Comparison of ENCODE assay signal across 40 mouse cellular contexts in the genomic region with DNA sequence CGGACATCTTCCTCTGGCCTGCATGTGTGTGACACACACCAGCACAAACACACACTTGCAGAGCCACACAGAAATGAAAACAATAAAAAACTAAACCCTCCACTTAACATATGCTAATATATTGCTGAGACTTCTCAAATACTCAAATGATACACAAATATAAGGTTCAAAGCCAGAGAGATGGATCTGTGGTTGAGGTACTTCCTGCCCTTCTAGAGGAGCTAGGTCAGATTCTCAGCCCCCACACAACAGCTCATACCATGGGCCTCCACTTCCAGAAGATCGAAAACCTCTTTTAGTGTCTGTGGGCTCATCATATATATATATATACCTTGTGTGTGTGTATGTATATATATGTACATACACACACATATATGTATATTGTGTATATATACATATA. TPM values are rescaled to one million over a fixed set of nuclear protein-coding genes. Genes with fewer than 3 reads are reported as not detected.
"Had no signal": no experiment of that assay in that cellular context is flagged by ENCODE, and none has a peak within 500 bp of the region (broad histone marks: within the 10 kb centered on the region; RNA-seq: fewer than 3 reads in every experiment).

No protein-coding gene starts in this region.

- H3K36me3 ChIP-seq: heart, embryonic 10.5 days; heart, embryonic 12.5 days; hindbrain, embryonic 10.5 days; hindbrain, embryonic 12.5 days; kidney, embryonic 15.5 days; limb, embryonic 10.5 days; limb, embryonic 12.5 days; liver, embryonic 13.5 days; liver, embryonic 15.5 days had no signal

- ATAC-seq: hindbrain, embryonic 16.5 days; intestine, embryonic 16.5 days; liver, postnatal 0 days had no signal

- H3K9me3 ChIP-seq: heart, embryonic 10.5 days; heart, embryonic 12.5 days; hindbrain, embryonic 10.5 days; hindbrain, embryonic 12.5 days; kidney, embryonic 15.5 days; limb, embryonic 10.5 days; limb, embryonic 12.5 days; liver, embryonic 13.5 days; liver, embryonic 15.5 days had no signal

- H3K4me1 ChIP-seq: heart, embryonic 12.5 days; hindbrain, embryonic 10.5 days; hindbrain, embryonic 12.5 days; kidney, embryonic 15.5 days; limb, embryonic 10.5 days; limb, embryonic 12.5 days; liver, embryonic 13.5 days; liver, embryonic 15.5 days had no signal

- H3K27ac ChIP-seq: heart, adult 2 months; heart, embryonic 10.5 days; hindbrain, embryonic 10.5 days; hindbrain, embryonic 12.5 days; hindbrain, embryonic 14.5 days; kidney, embryonic 15.5 days; kidney, postnatal 0 days; layer of hippocampus, adult 2 months; left cerebral cortex, adult 2 months; limb, embryonic 10.5 days; limb, embryonic 12.5 days; liver, embryonic 13.5 days; liver, embryonic 15.5 days had no signal

- H3K9ac ChIP-seq: heart, embryonic 12.5 days; hindbrain, embryonic 12.5 days; hindbrain, embryonic 14.5 days; kidney, embryonic 15.5 days; limb, embryonic 12.5 days; liver, embryonic 13.5 days; liver, embryonic 15.5 days; liver, postnatal 0 days had no signal

- H3K4me3 ChIP-seq: heart, adult 2 months; heart, embryonic 10.5 days; heart, embryonic 12.5 days; hindbrain, embryonic 10.5 days; hindbrain, embryonic 12.5 days; kidney, embryonic 15.5 days; layer of hippocampus, adult 2 months; left cerebral cortex, adult 2 months; limb, embryonic 10.5 days; limb, embryonic 12.5 days; liver, embryonic 13.5 days; liver, embryonic 15.5 days had no signal

- H3K4me2 ChIP-seq: heart, embryonic 12.5 days; hindbrain, embryonic 12.5 days; hindbrain, embryonic 14.5 days; kidney, embryonic 15.5 days; limb, embryonic 12.5 days; liver, embryonic 11.5 days; liver, embryonic 13.5 days; liver, embryonic 15.5 days had no signal

- DNase-seq: gastrocnemius, postnatal 25 days; heart, adult 2 months; heart, postnatal 10 days; heart, postnatal 4 days; kidney, adult 11 months; kidney, adult 2 months; kidney, adult 9 months; kidney, postnatal 14 days; kidney, postnatal 36 days; liver; liver, embryonic 13.5 days; liver, postnatal 0 days had no signal

- H3K27me3 ChIP-seq: heart, embryonic 12.5 days; hindbrain, embryonic 12.5 days; kidney, embryonic 15.5 days; limb, embryonic 12.5 days; liver, embryonic 13.5 days; liver, embryonic 15.5 days had no signal

RNA-seq across cellular contexts. Expression of a gene that starts 5.4 kb away (rescaled TPM):
- total RNA-seq: gastrocnemius, adult 18-20 months; gastrocnemius, adult 8-10 months; gastrocnemius, postnatal 25 days; gastrocnemius, postnatal 4 days; granulocyte monocyte progenitor cell, adult 5-6 weeks; heart, adult 2 months; heart, postnatal 10 days; heart, postnatal 25 days; heart, postnatal 4 days; layer of hippocampus, adult 2 months; layer of hippocampus, postnatal 10 days; layer of hippocampus, postnatal 25 days; left cerebral cortex, adult 2 months had no signal
- polyA plus RNA-seq: heart, adult 2 months; hindbrain, embryonic 10.5 days; hindbrain, embryonic 12.5 days; hindbrain, embryonic 14.5 days; hindbrain, embryonic 16.5 days; intestine, embryonic 16.5 days; kidney, adult 2 months; kidney, embryonic 15.5 days; kidney, postnatal 0 days; large intestine, adult 2 months; limb, embryonic 10.5 days; liver, embryonic 11.5 days; liver, embryonic 13.5 days; liver, embryonic 15.5 days; liver, postnatal 0 days had no signal

RNA-seq across cellular contexts. Expression of a gene that starts 42.0 kb away (rescaled TPM):
- total RNA-seq: gastrocnemius, adult 18-20 months; gastrocnemius, adult 8-10 months; gastrocnemius, postnatal 25 days; gastrocnemius, postnatal 4 days; granulocyte monocyte progenitor cell, adult 5-6 weeks; heart, adult 2 months; heart, postnatal 10 days; heart, postnatal 25 days; heart, postnatal 4 days; layer of hippocampus, adult 2 months; layer of hippocampus, postnatal 10 days; layer of hippocampus, postnatal 25 days; left cerebral cortex, adult 2 months; left cerebral cortex, postnatal 14 days; left cerebral cortex, postnatal 36 days had no signal
- polyA plus RNA-seq: heart, adult 2 months; heart, embryonic 10.5 days; heart, embryonic 12.5 days; heart, embryonic 14.5 days; heart, embryonic 16.5 days; hindbrain, embryonic 10.5 days; hindbrain, embryonic 12.5 days; hindbrain, embryonic 14.5 days; hindbrain, embryonic 16.5 days; intestine, embryonic 16.5 days; kidney, adult 2 months; kidney, embryonic 15.5 days; kidney, postnatal 0 days; large intestine, adult 2 months; limb, embryonic 10.5 days; limb, embryonic 12.5 days; limb, embryonic 14.5 days; liver, embryonic 11.5 days; liver, embryonic 13.5 days; liver, embryonic 15.5 days; liver, postnatal 0 days had no signal
